Mouse (Mus musculus) heart, embryonic 11.5 days (tissue): ENCODE data around the gene Dusp11. TPM values are rescaled to one million over a fixed set of nuclear protein-coding genes. Genes with fewer than 3 reads are reported as not detected.
A peak's percentile ranks its signal among the peaks of the same experiment; 100 is the strongest.
"Not testable (repeated sequence)": the region's sequence is repeated elsewhere in the genome, so short reads cannot be mapped to it uniquely, and the experiment has no call there.

Experiments used
- ATAC-seq: fragments of 200-750 bp; cut with Nextera tagmentation; replicated peaks from 2 replicates; pipeline ENCODE4 v1.8.0; 2017; ENCODE audit warnings: moderate library complexity; ENCODE audit not compliant: insufficient number of reproducible peaks, low FRiP score, low TSS enrichment
- H3K27ac ChIP-seq: fragments of 300-500 bp; sonication (generic); 2 replicates; pipeline ENCODE4 v1.5.1; 2014; ENCODE audit warnings: mild to moderate bottlenecking, low read depth, low read length
- H3K27me3 ChIP-seq: fragments of 300-500 bp; sonication (generic); 2 replicates; pipeline ENCODE4 v1.6.1; 2014; ENCODE audit warnings: mild to moderate bottlenecking, low read length, mixed read lengths; ENCODE audit not compliant: control insufficient read depth, insufficient read depth
- H3K36me3 ChIP-seq: fragments of 300-500 bp; sonication (generic); 2 replicates; pipeline ENCODE4 v1.6.1; 2014; ENCODE audit warnings: mild to moderate bottlenecking, low read length, moderate library complexity, mixed read lengths; ENCODE audit not compliant: control insufficient read depth, insufficient read depth
- H3K4me1 ChIP-seq: fragments of 300-500 bp; sonication (generic); 2 replicates; pipeline ENCODE4 v1.6.1; 2014; ENCODE audit warnings: low read length; ENCODE audit not compliant: control insufficient read depth, insufficient read depth
- H3K4me2 ChIP-seq: fragments of 300-500 bp; sonication (generic); 2 replicates; pipeline ENCODE4 v1.6.1; 2014; ENCODE audit warnings: mild to moderate bottlenecking, moderate library complexity
- H3K4me3 ChIP-seq: fragments of 300-500 bp; sonication (generic); 2 replicates; pipeline ENCODE4 v1.5.1; 2014; ENCODE audit warnings: low read depth, low read length
- H3K9ac ChIP-seq: fragments of 300-500 bp; sonication (generic); 2 replicates; pipeline ENCODE4 v1.6.1; 2014; ENCODE audit warnings: mild to moderate bottlenecking, low read depth, low read length, moderate library complexity
- H3K9me3 ChIP-seq: fragments of 300-500 bp; sonication (generic); replicated peaks from 2 replicates; pipeline ENCODE4 v1.6.1; 2016; ENCODE audit warnings: low read length; ENCODE audit not compliant: control insufficient read depth
- WGBS: fragments of 180-500 bp; shearing (Covaris S2); extraction: QIAGEN DNeasy Blood & Tissue Kit; methylation state at CpG from one replicate; pipeline ENCODE4 v1.1.7; 2014; ENCODE audit not compliant: insufficient replicate concordance; 5-methylcytosine and 5-hydroxymethylcytosine counted together
- polyA plus RNA-seq: library from polyadenylated mRNA; unstranded; fragments of >200 nt; fragmentation: Nextera tagmentation; extraction: Ambion mirVana; gene quantifications from 2 replicates; pipeline ENCODE4 v1.2.1, GENCODE M21; 2014

The Dusp11 gene
- polyA plus RNA-seq, result 41.6 and 52.1 TPM in 2 replicates

DNA sequence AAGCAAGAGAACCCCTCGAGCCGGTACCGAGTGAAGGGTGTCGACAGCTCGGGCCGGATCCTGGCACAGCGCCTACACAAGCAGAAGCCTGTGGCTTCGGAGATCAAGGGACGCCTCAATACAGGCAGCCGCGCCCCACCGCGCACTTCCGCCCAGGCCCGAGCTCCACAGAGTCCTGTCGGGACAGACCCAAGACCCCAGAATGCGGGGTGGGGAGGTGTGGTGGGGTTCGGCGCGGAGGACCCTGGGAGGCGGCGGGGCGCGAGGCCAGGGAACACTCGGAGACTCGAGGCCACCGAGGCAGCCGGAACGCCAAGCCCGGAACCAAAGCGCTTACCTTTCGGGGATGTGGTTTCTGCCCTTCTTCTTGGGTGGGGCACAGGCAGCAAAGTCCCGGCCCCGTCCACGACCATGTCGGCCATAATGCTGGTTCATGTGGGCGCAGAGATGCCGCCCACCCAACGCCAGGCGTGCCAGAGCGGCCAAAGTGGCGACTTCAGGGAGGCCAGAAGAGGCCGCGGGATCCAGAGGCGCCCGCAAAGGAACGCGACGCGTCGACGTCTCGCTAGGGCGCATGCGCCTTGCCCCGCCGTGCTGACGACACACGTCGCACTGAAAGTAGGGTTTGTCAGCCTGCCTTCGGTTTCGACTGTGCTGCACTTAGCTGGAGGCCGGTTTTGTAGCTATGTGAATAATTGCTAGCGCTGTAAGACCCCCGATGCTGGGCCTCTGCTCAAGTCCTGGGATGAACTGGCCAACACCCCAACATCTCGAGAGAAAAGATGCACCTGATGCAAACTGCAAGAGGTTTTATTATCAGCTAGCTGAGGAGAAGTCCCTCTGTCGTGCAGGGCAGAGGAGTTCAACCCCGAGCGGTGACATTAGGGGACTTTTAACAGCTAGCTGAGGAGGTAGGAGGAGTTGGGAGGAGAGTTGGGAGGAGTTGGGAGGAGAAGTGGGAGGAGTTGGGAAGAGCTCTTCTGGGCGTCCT, at the start of gene Dusp11:
Dusp11 (minus strand) TSS at position 567 of the 991 bp plus-strand sequence.
- peak within 1 kb of the TSS; percentile 77 for H3K4me2 ChIP-seq
- peak; percentile 93 for ATAC-seq
- H3K27me3 ChIP-seq, result no peaks in the 10 kb centered on the region
- H3K27ac ChIP-seq, result peak within 1 kb of the TSS; percentile 99
- WGBS, result under 1% methylated on average over 68 of the region's 70 CpGs
- H3K9ac ChIP-seq, result peak within 1 kb of the TSS; percentile 94
- peaks cover 5% of the 10 kb centered on the region for H3K4me1 ChIP-seq
- H3K36me3 ChIP-seq, result peaks cover 9% of the 10 kb centered on the region
- peak within 1 kb of the TSS; percentile 90 for H3K4me3 ChIP-seq
- H3K9me3 ChIP-seq, result no peaks in the 10 kb centered on the region

- no peak for ATAC-seq
- H3K4me3 ChIP-seq, result no peak overlapping the region
- no peak overlapping the region for H3K27ac ChIP-seq
- no peaks in the 10 kb centered on the region for H3K9me3 ChIP-seq
- WGBS, result 31% methylated on average over 4 of the region's 4 CpGs
- no peak overlapping the region for H3K9ac ChIP-seq
- H3K4me2 ChIP-seq, result no peak overlapping the region
- H3K36me3 ChIP-seq, result no peaks in the 10 kb centered on the region
- H3K27me3 ChIP-seq, result no peaks in the 10 kb centered on the region
- H3K4me1 ChIP-seq, result no peaks in the 10 kb centered on the region
Observed at GRCm38 (mm10) chr6:86009980-86010379, 48.5 kb upstream of the Dusp11 start.

DNA sequence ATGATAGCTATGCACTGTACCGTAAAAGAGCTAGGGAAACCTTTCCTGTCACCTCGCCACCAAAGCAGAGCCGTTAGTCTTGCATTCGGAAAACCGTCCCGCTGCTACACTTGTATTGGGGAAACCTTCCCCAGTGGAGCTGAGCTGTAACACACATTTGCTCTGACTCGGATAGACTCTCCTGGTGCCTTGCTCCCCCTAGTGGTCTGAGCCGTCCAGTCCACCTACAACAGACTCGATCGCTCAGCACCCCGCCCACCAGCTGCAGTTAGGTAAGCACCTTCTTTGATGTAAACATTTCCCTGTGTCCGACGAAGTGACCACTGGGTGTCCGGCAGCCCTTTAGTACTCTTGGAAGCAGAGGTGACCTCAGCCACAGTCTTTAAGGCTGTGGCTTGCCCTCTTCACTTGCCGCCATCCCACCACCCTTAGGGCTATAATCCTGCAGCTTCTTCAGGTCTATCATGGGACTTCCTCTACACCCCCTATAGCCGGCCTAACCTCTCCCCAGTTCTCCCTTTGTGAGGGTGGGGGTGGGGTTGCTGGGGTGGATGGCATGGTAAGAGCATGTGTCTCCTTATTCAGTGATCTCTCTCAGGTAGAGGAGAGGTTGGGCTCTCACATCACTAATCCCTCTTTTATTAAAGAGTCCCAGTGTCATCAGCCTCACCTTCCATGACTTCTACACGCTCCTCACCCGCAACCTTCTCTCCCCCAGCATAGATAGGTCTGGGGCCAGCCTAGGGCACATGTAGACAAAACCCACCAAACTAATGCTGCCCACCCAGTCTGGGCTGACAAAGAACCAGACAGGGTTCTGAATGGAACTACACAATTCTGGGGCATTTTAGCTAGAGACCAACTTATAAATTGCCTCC, 43.0 kb upstream of the Dusp11 start:
- 13% methylated on average over 18 of the region's 18 CpGs for WGBS
- Histone ChIP-seq H3K27ac (no peak overlapping the region), H3K9me3 (0 out of 2 replicates have a peak, but pooled peaks cover 2% of the 10 kb centered on the region), H3K27me3 (no peaks in the 10 kb centered on the region), H3K4me3 (no peak overlapping the region), H3K36me3 (no peaks in the 10 kb centered on the region), H3K9ac (no peak overlapping the region), H3K4me1 (no peaks in the 10 kb centered on the region), H3K4me2 (peak overlapping the region; percentile 53)
- peak; percentile 69; the same call in 1 of the 2 replicates for ATAC-seq

GRCm38 (mm10) chr6:86003405-86003925, 42.0 kb upstream of the Dusp11 start:
- Histone ChIP-seq H3K4me3 (no peak overlapping the region), H3K27me3 (no peaks in the 10 kb centered on the region), H3K9ac (no peak overlapping the region), H3K9me3 (0 out of 2 replicates have a peak, but pooled peaks cover 2% of the 10 kb centered on the region), H3K36me3 (no peaks in the 10 kb centered on the region), H3K4me2 (no peak overlapping the region), H3K27ac (no peak overlapping the region), H3K4me1 (no peaks in the 10 kb centered on the region)
- no peak for ATAC-seq
- WGBS, result 65% methylated on average over 18 of the region's 18 CpGs

DNA sequence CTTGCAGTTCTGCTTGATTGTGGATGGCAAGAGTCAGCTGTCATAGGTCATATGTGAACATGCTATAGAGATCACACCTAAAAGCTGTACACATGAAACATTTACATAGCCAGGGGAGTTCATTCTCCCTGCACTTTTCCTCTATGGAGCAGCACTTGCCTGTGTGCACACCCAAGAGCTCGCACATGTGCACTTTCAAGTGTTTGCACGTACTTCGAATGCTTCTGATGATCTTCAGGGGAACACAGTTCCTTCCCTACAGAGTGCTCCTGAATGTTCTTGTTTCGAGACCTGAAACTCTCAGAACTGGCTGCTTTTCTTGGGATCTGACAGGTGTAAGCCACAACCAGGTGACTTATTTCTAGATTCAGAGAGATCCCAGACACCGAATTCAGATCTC, 29.3 kb upstream of the Dusp11 start:
- H3K9me3 ChIP-seq, H3K4me1 ChIP-seq, ATAC-seq, H3K4me3 ChIP-seq, H3K4me2 ChIP-seq, H3K9ac ChIP-seq, H3K27me3 ChIP-seq, H3K36me3 ChIP-seq, H3K27ac ChIP-seq: not testable (repeated sequence)
- WGBS, result 83% methylated on average over 5 of the region's 5 CpGs

GRCm38 (mm10) chr6:85989570-85989969, 28.1 kb upstream of the Dusp11 start:
- H3K9ac ChIP-seq, H3K27me3 ChIP-seq, H3K4me3 ChIP-seq, H3K36me3 ChIP-seq, H3K4me2 ChIP-seq, H3K27ac ChIP-seq, H3K9me3 ChIP-seq, H3K4me1 ChIP-seq, ATAC-seq: not testable (repeated sequence)
- 64% methylated on average over 5 of the region's 5 CpGs for WGBS

DNA sequence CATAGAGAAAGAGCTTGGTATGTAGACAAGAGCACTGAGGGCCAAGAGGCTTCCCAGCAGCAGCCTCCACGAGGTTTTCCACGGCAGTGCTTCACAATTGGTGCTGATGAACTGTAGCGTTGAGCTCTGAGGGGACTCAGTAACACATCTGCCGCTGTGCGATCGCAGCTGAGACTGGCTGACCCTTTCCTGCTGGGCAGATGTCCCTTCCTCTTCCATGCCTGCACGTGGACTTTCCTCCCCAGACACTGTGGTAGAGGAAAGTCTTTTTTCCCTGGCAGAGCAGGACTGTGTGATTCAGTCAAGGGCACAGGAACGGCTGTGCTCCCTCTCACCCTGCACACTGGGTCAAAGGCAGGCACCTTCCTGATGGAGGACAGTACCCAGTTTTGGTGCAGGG, 22.9 kb upstream of the Dusp11 start:
- no peak overlapping the region for H3K27ac ChIP-seq
- no peaks in the 10 kb centered on the region for H3K4me1 ChIP-seq
- no peak overlapping the region for H3K9ac ChIP-seq
- H3K27me3 ChIP-seq, result no peaks in the 10 kb centered on the region
- 78% methylated on average over 8 of the region's 8 CpGs for WGBS
- ATAC-seq, result no peak
- H3K4me3 ChIP-seq, result no peak overlapping the region
- no peak overlapping the region for H3K4me2 ChIP-seq
- no peaks in the 10 kb centered on the region for H3K36me3 ChIP-seq
- H3K9me3 ChIP-seq, result no peaks in the 10 kb centered on the region

GRCm38 (mm10) chr6:85978736-85979135, 17.3 kb upstream of the Dusp11 start:
- H3K27ac ChIP-seq, H3K36me3 ChIP-seq, H3K9ac ChIP-seq, H3K4me2 ChIP-seq, ATAC-seq, H3K4me1 ChIP-seq, H3K27me3 ChIP-seq, H3K4me3 ChIP-seq, H3K9me3 ChIP-seq: not testable (repeated sequence)
- 71% methylated on average over 4 of the region's 4 CpGs for WGBS
